Mouse (Mus musculus) neutrophil, adult 5-6 weeks (primary cell): ENCODE data around the gene Sgsm1. TPM values are rescaled to one million over a fixed set of nuclear protein-coding genes. Genes with fewer than 3 reads are reported as not detected.

Experiments used
- ATAC-seq: fragments of 151-379, 151-347 bp; 2 replicates; pipeline ENCODE4 v1.8.0; 2017; ENCODE audit warnings: mild to moderate bottlenecking, moderate TSS enrichment; ENCODE audit not compliant: insufficient number of reproducible peaks, poor library complexity, low FRiP score, severe bottlenecking; ENCODE audit errors: extremely low read depth
- total RNA-seq: library from RNA; stranded (forward); fragments of 200-1000 nt; gene quantifications from 2 replicates; pipeline ENCODE4 v1.2.3, GENCODE M21; 2017

Sgsm1 gene
- total RNA-seq, 1 experiment from 2014 or later: not detected

DNA sequence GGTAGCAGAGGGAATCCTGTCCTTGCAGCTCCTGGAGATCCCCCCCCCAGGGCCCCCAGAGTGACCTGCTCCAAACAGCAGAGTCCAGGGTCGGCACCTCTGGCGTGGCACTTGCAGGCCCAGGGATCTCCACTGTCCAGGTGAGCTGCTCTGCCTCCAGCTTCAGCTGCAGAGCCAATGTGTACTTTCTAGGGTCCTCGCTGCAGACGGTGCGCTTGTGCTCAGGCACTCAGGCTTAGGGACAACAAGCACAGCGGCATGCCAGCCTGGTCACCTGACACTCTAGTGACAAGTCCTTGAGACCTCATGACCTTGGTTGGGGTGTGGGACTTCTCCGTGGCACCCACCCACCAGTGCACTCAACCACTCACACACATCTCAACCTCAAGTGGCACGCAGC, 18.9 kb upstream of the Sgsm1 start:
- no peak for ATAC-seq

DNA sequence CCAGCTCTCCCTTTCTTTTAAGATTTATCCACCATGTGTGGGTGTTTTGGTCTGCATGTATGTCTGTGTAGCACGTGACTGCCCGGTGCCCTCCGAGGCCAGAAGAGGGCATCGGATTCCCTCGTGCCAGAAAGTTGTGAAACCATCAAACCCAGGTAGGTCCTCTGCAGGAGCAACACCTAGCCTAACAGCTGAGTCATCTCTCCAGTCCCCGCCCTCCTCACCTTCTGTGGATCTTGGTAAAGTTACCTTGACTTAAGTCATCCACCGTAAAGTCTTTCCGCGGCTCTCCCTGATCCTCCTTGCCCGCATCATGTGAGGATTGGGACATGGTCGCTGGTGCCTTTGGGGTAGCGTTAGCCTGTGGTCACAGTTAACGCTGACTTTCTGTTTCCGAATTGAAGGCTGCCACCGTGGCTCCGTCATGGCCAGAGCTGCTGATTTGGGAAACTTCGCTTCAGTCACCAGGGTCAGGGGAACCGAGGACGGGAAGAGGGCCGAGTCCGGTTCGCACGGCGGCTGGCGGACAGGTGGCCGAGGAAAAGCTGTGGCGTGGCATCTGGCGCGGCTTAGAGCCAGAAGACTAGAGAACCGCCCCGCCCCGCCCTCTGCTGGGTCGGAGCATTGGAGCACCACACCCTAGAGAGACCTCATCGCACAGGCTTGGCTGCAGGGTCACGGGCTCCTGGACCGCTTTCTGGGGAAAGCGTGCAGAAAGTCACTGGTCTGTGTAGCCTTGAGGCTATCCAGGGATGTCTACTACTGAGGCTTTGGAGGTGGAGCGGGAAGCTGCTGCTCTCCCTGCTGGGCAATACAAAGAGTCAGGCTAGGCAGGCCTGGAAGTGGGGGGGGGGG, 13.4 kb upstream of the Sgsm1 start:
- ATAC-seq: no peak

DNA sequence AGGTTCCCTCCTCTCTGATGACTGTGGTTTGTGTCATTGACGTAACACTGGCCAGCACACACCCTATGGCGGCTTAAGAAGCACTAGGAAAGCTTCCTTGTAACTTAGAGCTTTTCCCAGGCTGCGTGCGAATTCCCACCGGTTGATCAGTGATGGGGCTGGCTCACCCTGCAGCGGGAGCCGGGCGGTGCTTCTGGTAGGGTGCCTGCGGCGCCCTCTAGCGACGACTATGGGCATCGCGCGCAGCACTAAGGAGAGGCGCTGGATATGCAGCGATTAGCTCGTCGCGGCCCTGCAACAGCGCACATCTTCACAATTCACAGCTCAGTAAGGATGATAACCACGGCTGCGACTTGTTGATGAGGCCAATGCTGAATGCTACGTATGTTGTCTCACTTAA, 3.4 kb upstream of the Sgsm1 start:
- ATAC-seq: no peak

DNA sequence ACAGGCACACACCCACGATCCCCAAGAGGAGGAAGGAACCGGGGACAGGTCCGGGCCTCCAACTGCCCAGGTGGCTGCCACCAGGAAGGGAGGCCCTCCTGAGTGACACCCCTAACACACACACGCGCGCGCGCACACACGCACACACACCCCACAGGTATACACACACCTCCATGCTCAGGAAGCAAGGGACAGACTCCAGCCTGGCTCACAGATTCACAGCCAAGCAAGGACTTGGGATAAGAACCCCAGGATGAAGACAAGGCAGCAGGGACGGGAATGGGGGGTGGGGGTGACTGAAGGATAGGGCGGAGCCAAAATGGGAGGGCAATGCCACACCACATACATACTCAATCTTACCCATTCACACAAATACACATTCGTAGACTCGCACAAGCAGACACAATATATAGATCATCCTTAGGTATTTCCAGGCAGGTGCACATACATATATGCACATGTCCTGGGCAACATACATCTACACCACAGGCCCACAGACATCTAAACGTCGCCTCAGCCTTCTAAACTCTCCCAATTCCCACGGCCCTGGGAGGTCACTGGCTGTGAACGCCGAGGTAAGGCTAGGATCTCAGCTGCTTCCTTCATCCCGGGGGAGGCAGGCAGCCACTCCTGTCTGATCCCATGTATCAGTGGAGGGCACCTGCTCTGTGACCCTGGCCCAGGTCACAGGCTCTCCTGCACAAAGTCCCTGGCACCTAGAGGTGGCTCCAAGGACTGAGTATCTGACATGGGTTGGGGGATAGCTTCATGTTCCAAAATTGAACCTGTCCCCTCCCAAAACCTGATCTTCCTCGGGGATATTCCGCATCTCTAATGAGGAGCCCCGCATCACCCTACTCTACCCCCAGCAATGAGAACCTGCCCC, 852 bp downstream of the Sgsm1 start:
- ATAC-seq: no peak

DNA sequence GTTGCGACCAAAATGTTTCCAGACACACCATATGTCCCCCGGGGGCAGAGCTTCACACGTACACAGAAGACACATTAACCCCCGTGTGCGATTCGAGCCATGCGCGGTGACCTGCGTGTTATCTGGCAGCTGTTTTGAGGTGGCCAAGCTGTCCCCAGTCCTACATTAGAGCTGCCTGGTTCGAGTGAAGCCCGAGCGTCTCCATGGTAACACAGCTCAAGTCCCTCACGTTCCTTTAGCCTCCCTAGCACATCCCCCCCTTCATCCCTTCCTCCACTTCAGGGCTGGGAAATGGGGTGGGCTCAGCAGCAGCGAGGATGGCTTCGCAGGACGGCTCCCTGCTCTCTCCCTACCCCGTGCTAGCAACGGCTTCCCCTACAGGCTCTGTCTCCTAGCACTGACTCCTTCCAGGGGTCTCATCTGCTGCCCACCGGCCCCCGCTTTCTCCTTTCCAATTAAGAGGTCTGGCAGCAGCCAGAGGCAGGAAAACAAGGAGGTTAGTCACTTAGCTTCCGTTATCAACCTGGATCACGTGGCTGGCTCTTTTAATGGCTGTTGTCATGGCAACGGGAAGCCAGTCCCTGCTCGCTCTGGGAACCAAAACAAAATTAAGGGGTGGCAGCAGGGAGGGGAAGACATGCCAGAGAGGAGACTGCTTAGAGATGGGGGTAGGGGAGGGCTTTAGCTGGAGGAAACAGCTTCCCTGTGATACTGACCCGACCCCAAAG, 3.7 kb downstream of the Sgsm1 start:
- no peak for ATAC-seq

DNA sequence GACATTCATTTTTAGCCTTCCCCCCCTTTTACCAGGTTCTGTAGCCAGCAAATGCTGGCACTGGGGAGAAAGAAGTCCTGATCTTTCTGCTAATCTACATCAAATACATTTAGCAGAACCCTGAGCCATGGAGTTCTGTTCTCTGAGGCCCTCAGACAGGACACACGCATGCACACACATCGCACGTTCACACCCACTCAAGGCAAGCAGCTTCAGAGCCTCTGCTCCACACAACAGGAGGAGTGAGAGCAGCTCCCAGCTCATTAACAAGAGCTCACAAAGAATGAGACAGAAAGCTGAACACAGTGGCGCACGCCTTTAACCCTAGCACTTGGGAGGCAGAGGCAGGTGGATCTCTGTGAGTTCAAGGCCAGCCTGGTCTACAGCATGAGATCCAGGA, 6.1 kb downstream of the Sgsm1 start:
- no peak for ATAC-seq

DNA sequence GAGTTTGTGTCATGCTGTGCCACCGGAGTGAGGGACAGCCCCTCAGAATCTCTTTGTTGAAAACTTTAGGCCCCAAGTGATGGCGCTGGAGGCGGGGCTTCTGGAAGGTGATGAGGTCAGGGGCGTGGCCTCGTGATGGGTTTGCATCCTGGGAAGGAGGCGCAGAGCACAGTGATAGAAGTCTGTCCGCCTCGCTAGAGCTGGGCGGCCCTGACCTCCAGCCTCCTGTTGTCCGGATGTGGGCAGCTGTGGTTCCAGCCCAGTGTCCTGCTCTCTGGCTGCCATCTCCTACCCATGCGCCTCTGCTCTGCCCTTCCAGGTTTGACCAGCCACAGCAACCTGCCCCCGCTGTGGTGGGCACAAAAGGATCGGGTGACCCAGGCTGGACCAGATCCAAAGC, 8.7 kb downstream of the Sgsm1 start:
- no peak for ATAC-seq

DNA sequence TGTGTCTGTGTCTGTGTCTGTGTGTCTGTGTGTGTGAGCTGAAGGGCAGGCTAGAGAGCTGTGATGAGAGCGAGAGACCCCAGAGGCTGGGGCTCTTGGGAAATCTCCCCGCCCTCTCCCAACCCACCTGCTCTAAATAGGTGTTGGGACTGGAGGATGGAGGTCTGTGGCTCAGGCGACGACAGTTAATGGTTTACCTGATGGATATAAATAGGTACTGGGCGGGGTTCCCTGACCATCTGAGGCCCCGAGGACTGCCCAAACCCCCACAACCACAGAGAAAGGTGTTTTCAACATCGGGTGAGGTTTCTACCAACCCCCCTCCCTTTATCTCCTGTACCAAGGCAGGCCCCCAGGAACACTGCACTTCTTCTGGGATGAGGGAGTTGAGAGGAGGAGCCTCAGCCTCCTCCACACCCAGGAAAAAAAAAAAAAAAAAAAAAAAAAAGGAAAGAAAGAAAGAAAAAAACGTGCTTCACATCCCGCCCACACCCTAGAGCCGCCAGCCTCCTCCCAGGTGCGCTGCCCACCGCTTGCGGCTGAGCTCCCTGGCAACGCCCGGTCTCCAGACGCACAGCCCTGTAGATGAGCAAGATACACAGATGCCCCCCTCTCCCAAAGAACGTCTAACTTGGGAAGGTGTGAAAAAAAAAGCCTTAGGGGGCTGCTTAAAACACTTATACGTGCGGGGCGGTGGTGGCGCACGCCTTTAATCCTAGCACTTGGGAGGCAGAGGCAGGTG, 10.3 kb downstream of the Sgsm1 start:
- no peak for ATAC-seq

DNA sequence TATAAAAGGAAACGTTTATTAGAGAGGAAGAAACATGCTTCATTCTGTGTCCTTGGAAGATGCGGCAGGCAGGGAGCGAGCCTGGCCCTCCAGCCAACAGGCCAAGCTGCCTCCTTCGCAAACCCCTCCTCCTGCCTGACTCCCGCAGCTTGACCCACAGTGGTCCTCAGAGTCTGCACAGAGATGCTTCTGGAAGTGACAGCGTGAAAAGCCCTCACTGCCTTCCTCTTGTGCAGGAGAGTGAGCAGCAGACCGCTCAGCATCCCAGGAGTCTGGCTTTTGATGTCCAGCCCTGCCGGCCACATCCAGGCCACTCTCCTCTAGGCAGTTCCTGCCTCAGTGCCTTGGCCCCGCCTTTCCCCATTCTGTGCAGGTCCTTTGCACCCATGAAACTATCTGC, 11.2 kb downstream of the Sgsm1 start:
- ATAC-seq: no peak

DNA sequence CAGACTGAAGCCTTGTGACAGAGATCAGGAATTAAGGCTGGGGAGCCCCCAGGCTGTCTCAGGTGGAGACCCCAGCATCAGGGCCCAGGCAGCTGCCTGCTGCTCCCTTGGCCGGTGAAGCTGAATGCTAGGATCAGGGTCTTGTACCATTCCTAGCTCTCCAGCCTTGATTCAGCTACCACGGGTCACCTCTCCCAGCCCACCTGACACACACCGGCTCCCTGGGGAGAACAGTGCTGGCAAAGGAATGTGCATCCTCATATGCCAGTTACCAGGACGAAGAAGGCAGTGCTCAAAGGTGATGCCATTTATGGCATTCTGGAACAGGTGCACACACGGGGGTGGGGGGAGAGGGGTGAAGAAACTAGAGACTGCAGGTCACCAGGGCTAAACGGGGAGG, 11.8 kb downstream of the Sgsm1 start:
- ATAC-seq: no peak

DNA sequence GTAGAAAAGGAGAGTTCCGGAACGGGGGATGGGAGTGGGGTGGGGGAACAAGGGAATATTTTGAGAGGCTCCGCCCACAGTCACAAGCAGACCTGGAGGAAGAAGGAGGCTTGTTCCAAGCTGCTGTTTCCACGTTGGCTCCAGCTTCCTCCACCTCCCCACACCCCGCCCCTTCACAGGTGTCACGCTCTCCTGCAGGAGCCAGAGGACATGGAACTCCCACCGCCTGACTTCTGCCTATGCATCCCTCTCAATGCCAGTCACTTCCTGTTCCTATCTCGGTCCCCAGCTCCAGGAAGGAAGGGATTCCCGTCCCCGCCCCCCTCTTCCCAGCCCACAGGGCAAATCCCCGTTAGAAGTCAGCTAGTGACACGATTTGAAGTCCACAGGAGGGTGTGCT, 12.5 kb downstream of the Sgsm1 start:
- ATAC-seq: no peak

DNA sequence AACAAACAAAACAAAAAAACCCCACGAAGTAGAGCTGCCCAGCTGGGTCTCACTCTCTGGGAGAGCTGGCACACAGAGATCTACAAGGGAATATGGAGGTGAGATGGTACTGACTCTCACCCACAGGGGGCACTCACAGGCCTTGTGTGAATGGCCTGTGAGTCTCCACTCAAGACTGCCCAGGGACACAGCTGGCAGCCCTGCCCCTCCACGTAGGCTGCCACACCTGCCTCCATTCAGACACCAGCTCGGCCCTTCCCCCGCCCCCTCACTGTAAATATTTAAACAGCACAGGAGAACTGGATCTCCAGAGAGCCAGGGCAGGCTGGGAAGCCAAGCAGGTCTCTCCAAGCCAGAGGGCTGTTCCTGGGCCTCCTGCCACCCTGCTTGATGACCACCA, 14.8 kb downstream of the Sgsm1 start:
- ATAC-seq: no peak

DNA sequence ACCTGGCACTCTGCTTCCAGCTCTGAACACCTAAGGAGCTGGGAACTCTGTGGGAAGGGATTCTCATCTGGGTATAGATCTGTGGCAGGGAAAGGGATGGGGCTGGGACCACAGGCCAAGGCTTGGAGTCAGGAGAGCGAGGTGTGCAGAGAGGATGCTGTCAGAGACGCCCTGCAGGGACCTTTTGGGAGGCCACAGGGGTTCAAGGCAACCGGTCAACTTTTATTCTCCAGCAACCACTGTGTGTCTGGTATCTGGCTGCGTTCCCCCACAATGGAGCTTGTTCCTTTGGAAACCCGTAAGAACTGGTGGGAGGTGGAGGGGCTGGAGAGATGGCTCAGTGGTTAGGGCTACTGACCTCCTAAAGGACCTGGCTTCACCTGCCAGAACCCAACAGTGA, 16.0 kb downstream of the Sgsm1 start:
- no peak for ATAC-seq

DNA sequence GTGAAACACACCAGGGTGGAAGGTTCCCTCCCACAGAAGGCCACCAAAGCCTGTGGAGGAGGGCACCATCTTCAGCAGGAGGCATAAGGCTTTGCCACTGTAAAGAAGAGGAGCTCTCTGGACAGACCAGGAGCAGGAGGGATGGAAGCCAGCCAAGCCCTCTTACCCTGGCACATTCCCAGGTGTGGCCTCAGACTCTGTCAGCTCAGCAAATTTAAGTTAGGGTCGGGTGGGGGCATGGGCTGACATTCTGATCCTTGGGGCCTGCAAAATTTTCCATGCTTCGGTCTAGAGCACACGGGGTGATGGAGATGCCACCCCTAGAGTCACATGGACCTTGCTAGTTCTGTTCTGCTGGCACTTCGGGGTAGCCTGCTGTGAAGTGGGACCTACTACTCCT, 17.1 kb downstream of the Sgsm1 start:
- no peak for ATAC-seq

DNA sequence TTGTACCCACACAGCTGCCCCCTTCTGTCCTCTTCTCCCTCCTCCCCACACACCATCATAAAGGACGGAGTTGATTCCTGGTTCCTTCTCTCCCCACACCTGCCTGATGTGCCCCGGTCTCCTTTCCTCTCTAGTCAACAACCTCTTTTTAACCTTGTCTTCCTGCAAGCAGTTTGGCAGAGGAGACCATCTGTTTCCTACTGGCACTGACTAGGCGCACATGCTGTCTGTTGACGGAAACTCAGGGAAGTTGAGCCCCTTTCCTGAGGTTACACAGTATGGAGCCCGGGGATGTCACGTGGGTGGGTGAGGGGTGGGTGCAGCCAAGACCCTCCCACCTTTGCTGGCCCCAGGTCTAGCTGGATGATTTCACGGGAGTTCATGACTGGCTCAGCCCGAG, 17.8 kb downstream of the Sgsm1 start:
- ATAC-seq: no peak

DNA sequence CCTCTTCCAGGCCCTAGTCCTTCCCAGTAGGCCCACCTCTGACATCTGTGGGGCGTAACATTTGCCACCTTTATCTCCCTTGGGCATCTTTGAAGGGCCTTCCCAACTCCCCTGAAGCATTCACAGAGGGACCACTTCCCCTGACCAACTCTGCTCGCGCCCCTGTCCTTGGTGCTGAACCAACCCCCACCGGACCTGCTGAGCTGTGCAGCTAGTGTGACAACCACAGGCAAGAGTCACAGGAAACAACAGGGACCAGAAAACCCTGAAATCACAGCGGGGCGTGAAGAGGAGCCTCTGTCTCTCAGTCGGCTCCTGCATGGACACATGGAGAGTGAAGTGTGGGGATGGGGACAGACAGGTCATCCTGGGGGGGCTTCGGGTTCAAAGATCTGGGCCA, 18.4 kb downstream of the Sgsm1 start:
- no peak for ATAC-seq

DNA sequence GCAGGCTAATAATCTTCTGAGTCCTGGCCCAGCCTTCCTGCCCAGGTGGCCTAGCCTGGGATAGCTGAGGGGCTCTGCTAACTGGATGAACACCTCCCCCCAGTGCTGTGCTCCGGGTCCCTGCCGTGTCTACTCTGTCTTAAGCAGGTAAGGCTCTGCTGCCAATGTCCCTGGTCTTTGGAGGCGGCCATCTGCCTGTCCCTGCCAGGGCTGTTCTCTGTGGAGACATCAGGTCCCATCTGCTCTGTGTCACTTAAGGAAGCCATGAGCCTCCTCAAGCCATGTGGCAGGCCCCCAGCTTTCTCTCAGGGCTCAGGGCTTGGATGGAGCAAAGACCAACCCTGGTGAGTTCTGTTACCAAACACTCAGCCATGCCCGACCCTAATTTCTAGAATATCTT, 19.5 kb downstream of the Sgsm1 start:
- no peak for ATAC-seq

DNA sequence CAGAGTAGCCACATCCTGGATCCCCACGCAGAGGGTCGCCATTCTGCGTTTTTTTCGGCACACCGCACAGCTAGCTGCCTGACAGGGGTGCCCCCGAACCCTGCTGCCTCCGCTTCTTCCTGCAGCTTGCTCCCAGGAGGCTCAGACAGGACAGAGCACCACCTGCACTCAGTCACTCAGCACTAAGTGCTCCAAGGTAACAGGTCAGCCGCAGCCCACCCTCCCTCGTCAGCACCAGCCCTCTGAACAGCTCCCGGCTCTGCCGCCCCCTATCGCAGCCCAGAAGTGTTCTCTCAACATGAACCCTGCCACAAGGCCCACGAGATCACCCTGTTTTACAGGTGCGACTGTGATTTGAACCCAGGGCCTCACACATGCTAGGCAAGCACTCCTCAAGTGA, 20.4 kb downstream of the Sgsm1 start:
- no peak for ATAC-seq

DNA sequence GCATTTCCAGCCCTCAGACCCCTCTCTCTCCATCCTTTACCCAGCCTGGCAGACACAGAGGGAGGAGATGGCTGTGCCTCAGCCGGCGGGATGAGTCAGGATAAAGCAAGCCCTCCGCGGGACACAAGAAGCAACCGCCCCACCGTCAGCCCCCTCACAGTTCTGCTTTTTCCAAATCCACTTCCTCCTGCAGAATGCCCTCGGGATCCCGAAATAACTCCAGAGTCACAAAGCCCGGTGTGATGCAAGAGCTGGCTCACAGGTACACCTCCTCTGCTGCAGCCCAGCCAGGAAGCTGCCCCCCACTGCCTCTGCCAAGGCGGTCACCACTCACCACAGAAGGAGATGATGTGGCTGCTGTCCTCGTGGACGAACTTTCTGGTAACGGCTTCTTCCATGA, 22.1 kb downstream of the Sgsm1 start:
- ATAC-seq: no peak
